Mouse (Mus musculus) frontal cortex, adult 2 months (tissue): ENCODE results near the gene Arid2. TPM values are rescaled to one million over a fixed set of nuclear protein-coding genes. Genes with fewer than 3 reads are reported as not detected.
"Not testable (repeated sequence)": the region's sequence is repeated elsewhere in the genome, so short reads cannot be mapped to it uniquely, and the experiment has no call there.

Experiments
- DNase-seq, 2 experiments: peaks; one replicate each; pipeline ENCODE4 v3.0.0; 2022; ENCODE audit warnings: low spot score in 1 of 2; ENCODE audit errors: extremely low spot score in 1 of 2
- polyA plus RNA-seq: library from polyadenylated mRNA; depleted of rRNA; stranded (reverse); fragments of >200 nt; gene quantifications from 2 replicates; pipeline ENCODE4 v1.2.3, GENCODE M21; 2012; rRNA removed

Arid2 gene
- 16.5 and 18.0 TPM in 2 replicates for polyA plus RNA-seq

DNA sequence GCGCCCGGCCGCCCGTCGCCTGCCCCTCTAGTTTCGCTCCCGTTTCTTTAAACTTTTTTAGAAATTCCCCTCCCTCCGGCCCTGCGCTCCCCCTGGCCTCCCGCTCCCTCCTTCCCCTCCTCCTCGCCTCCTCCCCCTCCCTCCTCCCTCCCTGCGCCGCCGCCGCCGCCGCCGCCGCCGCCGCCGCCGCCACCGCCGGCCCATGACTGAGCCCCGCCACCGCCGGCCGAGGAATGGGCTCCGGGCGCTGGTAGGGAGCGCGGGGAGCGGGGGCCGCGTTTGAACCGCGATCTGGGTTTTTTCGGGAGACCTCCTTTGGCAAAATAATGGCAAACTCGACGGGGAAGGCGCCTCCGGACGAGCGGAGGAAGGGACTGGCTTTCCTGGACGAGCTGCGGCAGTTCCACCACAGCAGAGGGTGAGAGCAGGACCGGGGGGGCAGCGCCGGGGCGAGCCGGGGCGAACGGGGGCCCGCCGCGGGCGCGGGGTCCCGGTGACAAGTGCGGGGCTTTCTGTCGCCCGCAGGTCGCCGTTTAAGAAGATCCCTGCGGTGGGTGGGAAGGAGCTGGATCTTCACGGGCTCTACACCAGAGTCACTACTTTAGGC lies at the start of gene Arid2:
Gene Arid2 (plus strand): TSS at position 150 of the 607 bp plus-strand sequence.
- peak in 1 of 2 experiments; percentile 54 for DNase-seq

DNA sequence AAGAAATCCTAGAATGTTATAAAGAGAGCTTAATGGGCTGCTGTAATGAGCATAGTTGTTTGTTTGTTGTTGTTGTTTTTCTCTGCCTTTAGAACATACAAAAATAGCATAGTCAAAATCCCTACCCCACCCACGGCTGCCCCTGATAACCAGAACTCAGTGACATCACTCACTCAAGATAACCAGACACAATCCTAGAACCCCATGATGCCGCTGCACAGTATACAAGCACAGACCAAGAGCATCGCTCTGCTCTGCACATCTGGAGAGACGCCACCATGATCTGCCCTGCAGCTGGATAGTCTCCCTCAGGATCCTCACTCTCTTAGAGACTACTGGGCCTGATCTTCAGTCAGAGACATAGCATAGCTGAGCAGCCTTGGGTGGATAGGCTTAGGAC lies 49.2 kb upstream of the Arid2 start:
- no peak for DNase-seq

DNA sequence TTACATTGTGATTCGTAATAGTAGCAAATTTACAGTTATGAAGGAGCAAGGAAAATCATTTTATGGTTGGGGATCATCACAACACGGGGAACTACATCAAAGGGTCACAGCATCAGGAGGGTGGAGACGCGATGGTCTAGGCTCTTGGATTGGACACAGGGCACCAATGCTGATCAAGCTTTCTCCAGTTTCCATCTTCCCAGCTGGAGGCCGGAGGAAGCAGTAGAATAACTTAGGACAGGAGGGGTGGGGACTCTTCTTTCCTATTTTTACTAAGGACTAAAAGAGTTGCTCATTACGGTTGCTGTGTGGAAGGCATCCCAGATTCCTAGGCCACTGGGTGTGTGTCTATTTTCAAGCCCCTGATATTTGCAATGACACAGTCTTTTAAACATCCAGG lies 43.1 kb upstream of the Arid2 start:
- DNase-seq: no peak

DNA sequence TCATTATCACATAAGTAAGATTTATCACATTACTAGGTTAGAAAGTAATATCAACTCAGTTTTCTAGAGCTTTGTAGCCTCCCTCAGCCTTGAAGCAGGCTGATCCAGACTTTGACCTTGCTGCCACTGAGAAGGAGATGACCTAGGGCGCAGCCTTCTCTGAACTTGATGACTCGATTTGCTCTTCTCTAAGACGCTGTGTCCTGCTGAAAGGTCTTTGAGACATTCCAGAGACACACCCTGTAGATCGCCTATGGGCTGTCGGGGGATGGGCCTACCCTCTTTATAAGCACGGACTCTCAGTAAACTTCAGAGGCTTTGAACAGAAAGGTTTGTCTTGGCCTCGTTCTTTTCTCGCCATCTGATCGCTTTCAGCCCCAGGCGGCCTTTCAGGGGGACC lies 42.6 kb upstream of the Arid2 start:
- not testable (repeated sequence) for DNase-seq

DNA sequence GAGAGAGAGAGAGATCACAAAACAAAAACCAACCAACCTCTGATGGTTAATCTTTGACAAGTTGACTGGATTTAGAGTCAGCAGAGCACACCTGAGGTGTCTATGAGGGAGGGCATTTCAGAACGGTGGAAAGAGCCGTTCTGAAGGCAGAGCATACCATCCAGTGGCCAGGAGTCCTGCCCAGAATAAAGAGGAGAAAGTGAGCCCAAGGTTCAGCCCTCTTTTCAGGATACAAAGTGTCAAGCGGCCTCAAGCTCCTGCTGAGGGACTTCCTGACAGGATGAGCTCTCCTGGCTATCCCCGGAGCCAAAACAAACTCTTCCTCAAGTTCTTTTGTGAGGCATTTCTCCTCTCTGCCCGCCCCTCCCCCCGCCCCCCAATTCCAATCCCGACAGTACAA lies 33.5 kb upstream of the Arid2 start:
- no peak for DNase-seq

DNA sequence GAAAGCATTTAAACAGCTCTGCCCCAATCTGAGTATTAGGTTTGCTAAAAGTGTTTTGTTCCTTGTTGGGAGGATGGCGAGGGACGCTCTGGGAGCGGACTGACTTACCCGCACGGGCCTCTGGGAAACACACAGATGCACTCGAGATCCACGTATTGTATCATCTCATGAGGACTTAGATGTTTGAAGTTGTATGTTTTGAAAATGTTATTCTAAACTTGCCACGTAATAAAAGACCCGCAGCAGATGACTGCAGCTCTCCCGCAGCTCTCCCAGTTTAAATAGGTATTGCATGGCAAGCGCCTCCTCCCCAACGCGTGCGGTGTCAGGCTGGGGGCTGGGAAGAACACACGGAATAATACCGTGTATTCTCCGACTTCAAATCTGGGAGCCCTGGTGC lies 33.0 kb upstream of the Arid2 start:
- DNase-seq: no peak

DNA sequence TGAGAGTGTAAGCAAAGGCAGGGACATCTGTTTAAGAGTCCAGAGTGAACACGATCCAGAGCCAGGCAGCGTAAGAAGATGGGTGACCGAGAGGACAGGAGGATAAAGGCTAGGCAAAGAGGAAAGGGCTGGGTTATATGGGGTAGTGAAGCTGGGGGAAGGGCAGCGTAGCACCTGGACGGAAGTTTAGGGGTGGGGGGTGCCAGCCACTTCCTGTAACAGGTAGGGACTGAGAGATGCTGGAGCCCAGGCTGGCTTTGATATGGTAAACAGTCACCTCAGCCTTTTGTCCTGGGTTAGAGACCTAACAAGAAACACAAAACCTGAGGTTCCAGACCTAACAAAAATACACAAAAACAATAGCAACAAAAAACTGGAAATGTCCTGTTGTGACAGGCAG lies 29.5 kb upstream of the Arid2 start:
- no peak for DNase-seq

DNA sequence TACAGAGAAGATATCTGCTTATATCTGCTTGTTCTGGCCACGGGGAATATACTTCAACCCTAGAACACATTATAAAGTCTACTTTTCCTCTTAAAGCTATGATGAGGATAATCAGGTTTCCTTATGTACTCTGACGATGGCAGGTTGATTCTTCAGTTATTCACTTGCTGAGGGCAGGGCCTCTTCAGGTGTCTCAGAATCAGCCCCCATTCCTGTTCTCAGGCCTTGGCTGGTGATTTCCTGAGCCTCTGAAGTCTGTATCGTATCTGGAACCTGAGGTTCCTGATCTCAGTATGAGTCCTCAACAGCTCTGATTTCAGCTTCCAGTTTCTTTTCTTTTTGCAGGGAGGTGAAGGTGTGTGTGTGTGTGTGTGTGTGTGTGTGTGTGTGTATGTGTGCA lies 22.7 kb upstream of the Arid2 start:
- no peak for DNase-seq

DNA sequence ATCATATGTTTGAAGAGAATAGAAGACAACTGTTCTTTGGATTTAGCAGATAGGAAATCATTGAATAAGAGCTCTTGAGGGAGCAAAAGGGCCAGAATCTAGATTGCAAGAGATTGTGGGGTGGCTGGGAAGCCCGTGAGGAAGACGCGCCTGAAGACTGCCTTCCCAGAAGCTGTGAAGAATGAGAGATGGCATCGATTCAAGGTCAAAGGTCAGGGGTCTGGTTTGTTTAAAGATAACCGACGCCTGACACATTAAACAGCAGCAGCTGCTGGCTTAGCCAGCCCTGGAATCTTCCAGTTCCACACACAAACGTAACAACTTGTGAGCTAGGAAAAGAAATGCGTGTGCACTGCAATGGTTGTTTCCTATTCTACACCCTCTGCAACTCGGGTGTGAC lies 19.4 kb upstream of the Arid2 start:
- no peak for DNase-seq

DNA sequence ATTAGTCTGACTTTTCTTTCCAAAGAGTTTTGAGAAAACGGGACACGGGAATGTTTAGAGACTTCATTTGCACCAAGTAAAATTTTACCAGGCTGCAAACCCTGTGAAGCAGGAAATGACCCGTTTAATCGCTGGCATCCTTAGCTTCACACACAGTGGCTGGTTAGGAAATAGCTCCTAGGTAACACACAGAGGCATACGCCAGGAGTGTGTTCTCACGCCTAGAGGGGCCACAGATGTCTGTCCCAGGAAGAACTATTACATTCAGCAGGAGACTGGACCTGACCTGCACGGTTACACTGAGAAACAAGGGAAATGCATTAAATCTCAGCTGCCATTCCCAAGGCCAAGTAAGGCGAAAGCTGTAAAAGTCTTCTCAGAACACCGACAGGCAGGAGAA lies 18.7 kb upstream of the Arid2 start:
- DNase-seq: no peak

DNA sequence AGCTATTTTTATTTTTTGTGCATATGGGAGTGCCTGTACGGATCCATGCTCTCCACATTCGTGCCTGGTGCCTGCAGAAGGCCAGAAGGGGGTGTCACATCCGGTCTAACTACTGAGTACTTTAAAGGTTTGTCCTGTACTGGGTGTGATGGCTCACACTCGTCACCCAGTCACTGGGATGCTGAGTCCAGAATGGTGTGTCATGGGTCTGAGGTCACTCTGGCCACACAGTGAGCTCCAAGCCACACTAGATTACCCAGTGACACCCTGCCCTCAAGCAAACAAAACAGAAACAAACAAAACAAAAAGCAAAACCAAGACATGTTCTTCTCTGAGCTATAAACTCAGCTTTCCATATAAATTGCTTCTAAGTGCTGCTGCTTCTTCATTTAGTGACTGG lies 17.9 kb upstream of the Arid2 start:
- DNase-seq: no peak

DNA sequence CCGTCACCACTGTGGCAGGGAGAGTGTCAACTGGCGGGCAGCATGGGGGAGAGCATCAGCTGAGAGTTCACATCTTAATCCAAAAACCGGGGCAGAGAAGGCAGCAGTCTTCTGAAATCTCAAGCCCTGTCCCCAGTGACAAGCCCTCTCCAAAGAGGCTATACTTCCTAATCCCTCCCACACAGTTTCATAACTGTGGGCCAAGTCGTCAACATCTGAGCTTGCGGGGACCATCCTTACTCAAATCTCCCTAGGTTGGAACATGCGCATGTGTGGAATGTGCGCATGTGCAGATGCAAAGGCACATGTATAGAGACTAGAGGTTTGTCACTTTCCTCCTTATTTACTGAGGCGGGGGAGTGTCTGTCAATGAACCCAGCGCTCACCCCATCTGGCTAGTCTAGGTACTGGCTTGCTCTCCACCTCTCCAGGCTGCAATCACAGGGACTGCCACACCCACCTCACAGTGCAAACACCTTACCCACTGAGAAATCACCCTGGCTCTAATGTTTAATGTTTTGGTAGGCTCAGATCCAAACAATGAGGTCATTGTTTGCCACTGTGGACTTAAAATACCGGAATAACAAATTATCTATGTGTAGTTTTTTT lies 16.9 kb upstream of the Arid2 start:
- no peak for DNase-seq

DNA sequence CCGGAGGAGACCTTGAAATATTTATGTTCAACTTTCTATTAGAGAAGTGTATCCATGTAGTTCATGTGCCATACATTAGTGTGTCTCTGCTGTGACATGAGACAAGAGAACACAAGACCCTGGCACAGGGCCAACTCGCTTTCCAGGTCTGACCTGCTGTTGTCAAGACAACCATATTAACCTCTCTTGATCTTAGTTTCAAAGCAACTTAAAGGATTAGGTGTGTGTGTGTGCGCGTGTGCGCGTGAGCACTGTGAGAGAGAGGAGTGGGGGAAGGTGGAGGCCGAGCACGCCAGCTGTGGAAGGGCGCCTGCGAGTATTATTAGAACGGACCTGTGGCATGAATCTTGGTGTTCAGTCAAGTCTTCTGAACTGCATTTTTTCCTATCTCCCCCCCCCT lies 15.0 kb upstream of the Arid2 start:
- no peak for DNase-seq

DNA sequence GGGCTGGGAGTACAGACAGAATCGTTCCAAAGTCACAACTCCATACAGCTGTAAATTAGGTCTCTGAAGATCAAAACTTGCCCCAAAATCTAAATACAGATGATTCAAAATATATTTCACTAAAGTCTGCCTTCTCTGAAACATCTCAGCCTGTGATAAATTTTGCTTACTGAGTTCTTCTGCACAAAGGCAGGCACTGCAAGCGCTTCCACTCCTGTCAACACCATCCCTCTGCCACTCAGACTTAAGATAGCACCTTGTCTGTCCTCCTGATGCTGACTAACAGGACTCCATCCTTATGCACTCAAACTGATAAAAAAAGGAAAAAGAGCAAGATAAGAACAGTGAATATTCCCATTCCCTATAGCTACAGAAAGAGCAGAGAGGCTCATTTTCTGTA lies 13.0 kb upstream of the Arid2 start:
- no peak for DNase-seq

DNA sequence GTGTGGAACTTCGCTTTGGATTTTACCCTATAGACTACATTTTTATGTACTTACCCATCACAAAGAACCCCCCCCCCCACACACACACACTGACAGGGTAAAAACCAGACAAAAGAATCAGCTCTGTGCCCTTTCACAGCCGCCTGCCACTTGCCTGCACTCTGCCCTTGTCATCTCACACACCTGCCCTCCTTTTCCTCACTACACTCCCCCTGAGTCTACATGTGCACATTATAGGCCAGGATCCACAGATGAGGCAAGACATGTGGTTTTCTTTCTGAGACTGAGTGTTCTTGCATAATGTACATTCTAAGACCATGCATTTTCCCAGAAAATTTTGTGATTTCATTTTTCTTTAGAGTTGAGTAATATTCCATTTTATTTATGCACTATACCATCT lies 12.1 kb upstream of the Arid2 start:
- DNase-seq: no peak

DNA sequence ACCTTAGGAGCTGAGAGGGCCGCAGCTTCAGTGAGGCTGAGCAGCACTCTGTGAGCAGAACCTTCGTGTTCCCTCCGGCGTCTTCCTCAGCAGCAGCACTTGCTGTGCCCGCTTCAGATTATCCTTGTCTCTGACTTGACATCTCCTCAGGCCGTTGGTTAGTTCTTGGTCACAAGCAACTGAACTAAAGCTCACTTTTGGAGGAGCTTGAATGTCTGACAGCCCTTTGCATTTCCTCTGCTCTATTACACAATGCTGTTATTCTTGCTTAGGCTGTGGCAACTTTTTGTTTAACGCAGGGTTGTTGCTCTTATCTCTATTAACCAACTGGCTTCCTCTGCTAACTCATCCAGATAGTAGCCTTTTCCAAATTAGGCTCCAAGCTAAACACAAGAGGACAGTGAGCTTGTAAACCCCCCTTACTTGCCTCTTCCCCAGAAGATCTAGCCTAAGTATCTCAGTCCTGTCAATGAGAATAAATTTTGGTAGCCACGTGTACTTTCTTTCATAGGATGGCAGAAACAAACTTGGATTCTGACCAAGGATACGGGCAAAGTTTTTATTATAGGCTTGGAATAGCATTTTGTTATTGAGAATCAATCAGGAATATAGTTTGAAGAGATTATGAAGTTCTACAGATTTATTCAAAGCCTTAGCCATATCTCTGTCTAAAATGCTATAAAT lies 11.4 kb upstream of the Arid2 start:
- no peak for DNase-seq

DNA sequence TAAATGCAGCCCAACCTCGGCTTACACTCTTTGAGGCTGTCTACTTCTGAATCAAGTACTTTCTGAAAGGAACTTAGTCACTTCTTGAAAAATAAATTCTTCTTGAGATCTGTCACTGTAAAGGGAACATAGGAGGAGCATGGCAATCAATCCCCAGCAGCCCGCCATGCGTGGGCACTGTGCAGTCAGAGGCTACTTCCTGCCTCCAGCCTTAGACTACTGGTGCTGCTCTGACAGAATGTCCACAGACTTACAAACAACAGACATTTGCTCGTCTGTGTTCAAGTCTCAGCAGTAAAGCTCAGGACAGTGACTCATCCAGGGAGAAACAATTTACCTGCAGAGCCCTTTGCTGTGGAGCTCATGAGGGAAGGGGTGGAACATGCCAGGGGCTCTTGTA lies 10.3 kb upstream of the Arid2 start:
- DNase-seq: no peak

DNA sequence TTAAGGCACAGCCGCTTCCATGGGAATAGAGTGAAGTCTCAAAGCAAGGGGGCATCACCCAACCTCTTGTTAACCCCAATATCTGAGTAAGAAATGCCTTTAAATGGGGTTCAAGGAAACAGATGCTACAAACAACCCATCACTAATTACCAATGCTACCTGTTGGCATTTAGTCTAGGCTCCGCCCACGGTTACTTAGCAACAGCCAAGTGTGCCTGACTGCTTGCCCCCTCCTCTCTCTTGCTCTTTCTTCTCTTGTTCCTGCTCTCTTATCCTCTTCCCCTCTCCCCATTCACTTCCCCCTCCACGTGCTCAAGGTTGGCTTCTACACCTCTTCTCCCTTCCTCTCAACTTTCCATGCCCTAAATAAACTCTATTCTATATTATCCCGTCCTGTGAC lies 6.1 kb upstream of the Arid2 start:
- no peak for DNase-seq

DNA sequence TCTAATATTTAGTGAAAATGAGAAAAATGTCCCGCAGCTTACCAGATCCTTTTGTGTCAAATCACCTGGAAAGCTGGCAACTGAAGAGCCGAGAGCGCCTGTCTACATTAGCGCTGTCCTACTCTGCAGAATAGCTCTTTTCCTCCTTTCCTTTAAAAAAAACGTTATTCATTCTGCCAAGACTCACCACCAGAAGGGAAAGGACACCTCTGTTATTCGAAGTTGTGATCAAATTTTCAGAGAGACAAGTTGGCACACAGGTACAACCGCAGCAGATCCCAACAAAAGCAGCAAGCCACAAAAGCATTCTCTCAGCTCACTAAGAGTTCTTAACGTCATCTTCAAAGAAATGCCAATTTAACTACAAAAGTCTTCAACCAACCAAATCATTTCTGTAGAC lies 4.2 kb upstream of the Arid2 start:
- DNase-seq: no peak

DNA sequence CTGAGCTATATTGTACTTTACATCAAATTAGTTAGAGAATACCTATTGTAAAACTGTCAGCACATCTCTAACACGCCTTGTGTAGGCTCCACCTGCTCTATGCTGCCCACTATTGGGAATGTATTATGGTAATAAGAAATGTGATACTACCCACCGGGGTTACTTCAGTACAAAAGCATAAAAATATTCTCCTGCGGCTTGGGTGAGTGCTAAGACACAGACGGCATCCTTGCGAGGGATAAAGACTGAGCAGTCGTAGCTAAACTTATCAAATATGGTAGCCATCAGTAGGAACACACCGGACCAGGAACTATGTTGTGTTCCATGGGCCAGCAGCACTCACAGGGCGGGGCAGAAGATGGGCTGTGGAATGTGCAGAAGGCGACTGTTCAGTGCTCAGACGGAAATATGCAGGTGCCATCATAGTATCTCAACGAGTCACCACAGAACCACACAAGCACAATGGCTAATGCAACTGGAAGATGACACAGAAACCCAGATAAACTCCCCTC lies 3.3 kb upstream of the Arid2 start:
- DNase-seq: peak in 1 of 2 experiments; percentile 56

DNA sequence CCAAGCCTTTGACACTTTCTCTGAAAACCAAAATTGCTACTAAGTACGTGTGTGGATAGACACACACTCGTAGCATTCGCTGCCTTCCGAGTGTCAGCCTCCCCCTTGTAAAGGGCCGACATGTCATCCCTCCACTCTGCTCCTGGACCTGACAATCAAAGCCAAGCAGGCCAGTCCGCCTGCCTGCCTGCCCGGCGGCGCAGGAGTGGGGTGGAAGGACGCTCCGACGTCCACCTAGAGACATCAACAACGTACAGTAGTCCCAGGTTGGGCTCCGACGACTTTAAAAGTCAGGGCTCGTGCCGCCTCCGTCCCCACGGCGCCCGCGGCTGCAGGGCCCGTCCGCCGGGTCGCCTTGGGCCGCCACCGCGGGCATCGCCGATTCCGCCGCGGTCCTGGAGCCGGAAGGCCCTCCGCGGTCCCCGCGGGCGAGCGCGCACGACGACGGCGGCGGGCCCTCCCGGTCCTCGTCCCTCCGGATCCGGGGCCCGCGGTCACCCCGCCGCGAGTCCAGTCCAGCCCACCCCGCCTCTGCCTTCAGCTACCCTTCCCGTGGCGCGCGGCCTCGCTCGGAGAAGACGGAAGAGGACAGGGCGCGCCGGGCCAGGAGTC lies 2.5 kb upstream of the Arid2 start:
- DNase-seq: peak in 1 of 2 experiments; percentile 32
